Mouse (Mus musculus) heart, embryonic 13.5 days (tissue): ENCODE measurements around the gene Parn. TPM values are rescaled to one million over a fixed set of nuclear protein-coding genes. Genes with fewer than 3 reads are reported as not detected.
"Not testable (repeated sequence)": the region's sequence is repeated elsewhere in the genome, so short reads cannot be mapped to it uniquely, and the experiment has no call there.

Experiments
- ATAC-seq: fragments of 200-750 bp; cut with Nextera tagmentation; 2 replicates; pipeline ENCODE4 v1.8.0; 2017; ENCODE audit warnings: moderate TSS enrichment; ENCODE audit not compliant: insufficient number of reproducible peaks, low FRiP score, low TSS enrichment; ENCODE audit errors: extremely low read depth
- H3K27ac ChIP-seq: fragments of 300-500 bp; sonication (generic); replicated peaks from 2 replicates; pipeline ENCODE4 v1.5.1; 2015; ENCODE audit warnings: moderate library complexity, mild to moderate bottlenecking, inconsistent platforms
- H3K27me3 ChIP-seq: fragments of 300-500 bp; sonication (generic); replicated peaks from 2 replicates; pipeline ENCODE4 v1.6.1; 2015; ENCODE audit warnings: mild to moderate bottlenecking, inconsistent platforms
- H3K36me3 ChIP-seq: fragments of 300-500 bp; sonication (generic); 2 replicates; pipeline ENCODE4 v1.6.1; 2015; ENCODE audit warnings: mild to moderate bottlenecking, inconsistent platforms
- H3K4me1 ChIP-seq: fragments of 300-500 bp; sonication (generic); 2 replicates; pipeline ENCODE4 v1.6.1; 2015; ENCODE audit warnings: inconsistent platforms
- H3K4me2 ChIP-seq: fragments of 300-500 bp; sonication (generic); 2 replicates; pipeline ENCODE4 v1.6.1; 2015; ENCODE audit warnings: inconsistent platforms, mild to moderate bottlenecking, moderate library complexity
- H3K4me3 ChIP-seq: fragments of 300-500 bp; sonication (generic); 2 replicates; pipeline ENCODE4 v1.5.1; 2015; ENCODE audit warnings: moderate library complexity, mild to moderate bottlenecking, inconsistent platforms
- H3K9ac ChIP-seq: fragments of 300-500 bp; sonication (generic); 2 replicates; pipeline ENCODE4 v1.6.1; 2015; ENCODE audit warnings: inconsistent platforms, mild to moderate bottlenecking, moderate library complexity
- H3K9me3 ChIP-seq: fragments of 300-500 bp; sonication (generic); 2 replicates; pipeline ENCODE4 v1.6.1; 2016; ENCODE audit warnings: inconsistent platforms
- WGBS: fragments of 180-500 bp; shearing (Covaris S2); methylation state at CpG from one replicate; pipeline ENCODE4 v1.1.7; 2015; ENCODE audit warnings: mixed read lengths; 5-methylcytosine and 5-hydroxymethylcytosine counted together
- polyA plus RNA-seq: library from polyadenylated mRNA; unstranded; fragments of >200 nt; fragmentation: Nextera tagmentation; extraction: Ambion mirVana; gene quantifications from 2 replicates; pipeline ENCODE4 v1.2.1, GENCODE M21; 2015

The Parn gene
- polyA plus RNA-seq, 1 experiment from 2014 or later: 23.1 TPM

DNA sequence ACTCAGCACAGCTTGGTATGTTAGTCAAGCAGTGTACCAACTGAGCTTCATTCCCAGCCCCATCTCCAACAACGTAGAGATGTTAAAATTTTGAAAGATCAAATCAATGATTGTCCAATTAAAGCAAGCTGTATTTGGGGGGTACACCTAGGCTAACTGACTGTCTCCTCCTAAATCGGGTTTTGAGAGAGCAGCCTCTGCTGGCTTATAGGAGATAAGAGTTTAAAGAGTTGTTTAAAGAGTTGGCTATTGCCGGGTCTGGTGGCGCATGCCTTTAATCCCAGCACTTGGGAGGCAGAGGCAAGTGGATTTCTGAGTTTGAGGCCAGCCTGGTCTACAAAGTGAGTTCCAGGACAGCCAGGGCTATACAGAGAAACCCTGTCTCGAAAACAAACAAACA lies 2.9 kb upstream of the Parn start:
- WGBS: 69% methylated on average over 5 of the region's 5 CpGs
- H3K4me1 ChIP-seq: peaks cover 32% of the 10 kb centered on the region
- H3K9me3 ChIP-seq, H3K27ac ChIP-seq, H3K9ac ChIP-seq, H3K27me3 ChIP-seq, ATAC-seq, H3K36me3 ChIP-seq: not testable (repeated sequence)
- H3K4me3 ChIP-seq: peak overlapping the region; percentile 96; the same call in 1 of the 2 replicates
- H3K4me2 ChIP-seq: peak overlapping the region; percentile 83

DNA sequence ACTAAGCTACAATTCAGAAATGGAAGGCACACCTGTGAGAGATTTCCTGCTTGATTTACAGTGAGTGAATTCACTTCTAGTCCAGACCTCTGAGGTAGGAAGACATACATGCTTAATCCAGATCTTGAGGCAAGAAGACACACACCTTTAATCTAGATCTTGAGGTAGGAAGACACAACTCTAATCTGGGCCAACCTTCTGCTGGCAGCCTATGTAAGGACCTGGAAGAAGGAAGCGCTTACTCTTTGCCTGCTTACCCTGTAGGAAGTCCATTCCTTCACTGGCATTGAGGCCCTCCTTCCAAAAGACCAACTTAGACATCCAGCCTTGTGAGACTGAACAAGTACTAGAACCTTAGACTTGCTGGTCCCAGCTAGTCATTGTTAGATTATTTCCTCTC lies 1.3 kb upstream of the Parn start:
- Histone ChIP-seq H3K27ac (no peak overlapping the region), H3K27me3 (no peaks in the 10 kb centered on the region), H3K36me3 (peaks cover 20% of the 10 kb centered on the region), H3K4me3 (no peak overlapping the region), H3K4me1 (peaks cover 32% of the 10 kb centered on the region), H3K9ac (no peak overlapping the region), H3K9me3 (no peaks in the 10 kb centered on the region), H3K4me2 (no peak overlapping the region)
- ATAC-seq: no peak
- 88% methylated on average over 1 of the region's 1 CpGs for WGBS

DNA sequence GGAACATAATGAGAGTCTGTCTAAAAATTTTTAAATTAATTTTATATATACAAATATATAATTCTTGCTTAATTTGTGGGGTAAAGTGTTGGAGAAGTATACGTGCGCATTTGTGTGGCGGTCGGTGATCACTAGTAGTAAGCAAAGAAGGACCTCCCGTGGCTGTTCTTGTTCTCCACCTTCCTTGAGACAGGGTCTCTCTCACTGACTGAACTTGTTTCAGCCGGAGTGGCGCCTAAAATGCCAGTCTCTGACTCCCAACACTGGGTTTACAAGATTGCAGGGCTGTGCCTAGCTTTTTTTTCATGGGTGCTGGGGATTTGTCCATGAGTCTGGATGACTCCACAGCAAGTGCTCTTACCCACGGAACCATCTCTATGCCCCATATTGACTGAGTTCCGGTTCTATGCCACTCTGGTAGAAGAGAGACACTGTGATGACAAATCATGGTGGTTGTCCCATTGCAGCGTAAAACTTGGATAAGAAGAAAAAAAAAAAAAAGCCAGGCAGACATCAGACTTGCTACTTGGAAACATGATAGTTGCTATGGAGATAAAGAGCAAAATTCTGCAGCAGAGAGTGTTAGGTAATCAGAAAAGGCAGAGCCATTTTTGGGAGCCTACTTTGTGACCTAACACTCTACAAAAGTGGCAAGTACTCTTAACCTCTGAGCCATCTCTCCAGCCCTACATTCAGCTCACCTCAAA lies 585 bp upstream of the Parn start:
- peak overlapping the region; percentile 91 for H3K4me2 ChIP-seq
- H3K4me3 ChIP-seq: peak overlapping the region; percentile 89
- no peaks in the 10 kb centered on the region for H3K27me3 ChIP-seq
- peaks cover 24% of the 10 kb centered on the region for H3K36me3 ChIP-seq
- 60% methylated on average over 10 of the region's 10 CpGs for WGBS
- peak overlapping the region; percentile 80 for H3K27ac ChIP-seq
- peak overlapping the region; percentile 91 for H3K9ac ChIP-seq
- ATAC-seq: no peak
- H3K4me1 ChIP-seq: peaks cover 30% of the 10 kb centered on the region
- no peaks in the 10 kb centered on the region for H3K9me3 ChIP-seq

DNA sequence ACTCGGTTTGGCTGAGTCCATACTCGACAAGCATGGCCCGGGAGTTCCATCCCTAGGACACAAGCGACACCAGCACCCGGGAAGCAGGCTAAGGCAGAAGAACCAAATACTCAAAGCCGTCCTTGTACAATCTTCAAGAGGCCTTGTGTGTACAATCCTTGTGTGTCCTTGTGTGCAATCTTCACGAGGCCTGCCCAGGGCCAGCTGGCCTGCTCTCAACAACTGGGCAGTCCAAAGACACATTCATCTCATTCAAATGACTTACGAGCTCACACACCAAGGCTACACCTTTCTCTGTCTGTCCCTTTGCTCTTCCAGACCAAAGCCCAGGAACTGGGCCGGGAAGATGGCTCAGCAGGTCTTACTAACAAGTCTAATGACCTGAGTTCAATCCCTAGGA lies 7.2 kb downstream of the Parn start:
- Histone ChIP-seq H3K9me3 (no peaks in the 10 kb centered on the region), H3K4me2 (no peak overlapping the region), H3K4me3 (no peak overlapping the region), H3K4me1 (no peaks in the 10 kb centered on the region), H3K9ac (no peak overlapping the region), H3K27me3 (no peaks in the 10 kb centered on the region), H3K36me3 (peaks cover 87% of the 10 kb centered on the region), H3K27ac (no peak overlapping the region)
- 93% methylated on average over 9 of the region's 9 CpGs for WGBS
- no peak for ATAC-seq

DNA sequence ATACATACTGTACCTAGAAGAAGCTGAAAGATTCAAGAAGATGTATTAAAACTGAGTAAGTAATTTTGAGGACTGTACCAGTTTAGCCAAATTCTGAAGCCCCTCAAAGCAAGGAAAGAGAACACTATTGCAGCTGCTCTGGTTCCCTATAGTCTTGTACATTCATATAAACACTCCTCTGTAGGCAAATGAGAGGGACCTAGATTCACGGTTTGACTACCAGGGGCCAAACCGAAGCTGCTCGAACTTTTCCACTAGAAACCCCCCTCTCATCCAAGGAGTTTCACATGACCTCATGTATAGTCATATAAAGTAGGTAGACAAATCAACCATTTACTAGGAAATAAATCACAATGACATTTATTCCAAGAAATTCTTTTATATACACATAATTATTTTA lies 9.1 kb downstream of the Parn start:
- no peak overlapping the region for H3K4me2 ChIP-seq
- no peaks in the 10 kb centered on the region for H3K9me3 ChIP-seq
- no peak overlapping the region for H3K9ac ChIP-seq
- no peaks in the 10 kb centered on the region for H3K27me3 ChIP-seq
- no peak overlapping the region for H3K4me3 ChIP-seq
- WGBS: 85% methylated on average over 3 of the region's 3 CpGs
- H3K36me3 ChIP-seq: peaks cover 89% of the 10 kb centered on the region
- ATAC-seq: no peak
- H3K4me1 ChIP-seq: no peaks in the 10 kb centered on the region
- H3K27ac ChIP-seq: no peak overlapping the region

DNA sequence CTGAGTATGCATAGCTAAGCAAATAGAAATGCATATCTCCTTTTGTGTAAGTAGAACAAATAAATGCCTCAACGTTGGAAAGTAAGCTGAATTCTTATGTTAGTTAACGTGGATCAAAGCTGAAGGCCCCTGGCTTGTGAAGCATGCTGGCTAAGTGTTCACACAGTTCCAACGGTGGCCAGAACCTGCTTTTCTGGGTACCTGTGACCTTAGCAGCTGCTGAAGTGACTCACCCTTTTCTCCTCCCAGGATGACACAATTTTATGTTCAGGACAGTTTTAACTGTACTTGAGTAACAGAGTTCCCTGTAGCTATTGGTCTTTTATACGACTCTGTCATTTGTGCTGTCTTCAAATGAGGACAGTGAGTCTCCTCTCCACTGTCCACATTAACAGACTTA lies 22.0 kb downstream of the Parn start:
- no peak for ATAC-seq

DNA sequence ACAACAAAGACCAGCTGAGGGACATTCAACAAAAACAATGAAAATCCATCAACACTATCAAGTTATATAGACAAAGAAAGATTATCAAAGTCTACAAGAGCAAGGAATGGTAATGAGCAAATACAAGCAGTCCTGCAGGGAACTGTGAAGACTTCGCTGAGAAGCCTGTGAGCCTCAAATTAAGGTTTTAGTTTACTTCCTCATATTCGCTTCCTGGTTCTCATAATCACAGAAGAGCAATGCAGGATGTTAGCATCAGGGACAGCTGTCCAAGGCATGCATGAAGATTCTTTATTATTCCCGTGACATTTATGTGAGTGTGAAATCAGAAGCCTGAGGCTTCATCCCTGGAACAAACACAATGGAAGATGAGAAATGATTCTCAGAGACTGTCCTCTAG lies 23.5 kb downstream of the Parn start:
- ATAC-seq: no peak
- no peak overlapping the region for H3K9ac ChIP-seq
- 80% methylated on average over 3 of the region's 3 CpGs for WGBS
- no peaks in the 10 kb centered on the region for H3K27me3 ChIP-seq
- no peak overlapping the region for H3K4me3 ChIP-seq
- no peaks in the 10 kb centered on the region for H3K4me1 ChIP-seq
- H3K36me3 ChIP-seq: peaks cover 74% of the 10 kb centered on the region
- H3K9me3 ChIP-seq: no peaks in the 10 kb centered on the region
- no peak overlapping the region for H3K4me2 ChIP-seq
- no peak overlapping the region for H3K27ac ChIP-seq

More for the DNA sequence above, 22.0 kb downstream of the Parn start:
- H3K27me3 ChIP-seq: no peaks in the 10 kb centered on the region
- H3K9me3 ChIP-seq: no peaks in the 10 kb centered on the region
- no peak overlapping the region for H3K4me3 ChIP-seq
- 80% methylated on average over 4 of the region's 4 CpGs for WGBS
- no peak overlapping the region for H3K4me2 ChIP-seq
- peaks cover 81% of the 10 kb centered on the region for H3K36me3 ChIP-seq
- no peak overlapping the region for H3K9ac ChIP-seq
- H3K4me1 ChIP-seq: no peaks in the 10 kb centered on the region
- H3K27ac ChIP-seq: no peak overlapping the region

DNA sequence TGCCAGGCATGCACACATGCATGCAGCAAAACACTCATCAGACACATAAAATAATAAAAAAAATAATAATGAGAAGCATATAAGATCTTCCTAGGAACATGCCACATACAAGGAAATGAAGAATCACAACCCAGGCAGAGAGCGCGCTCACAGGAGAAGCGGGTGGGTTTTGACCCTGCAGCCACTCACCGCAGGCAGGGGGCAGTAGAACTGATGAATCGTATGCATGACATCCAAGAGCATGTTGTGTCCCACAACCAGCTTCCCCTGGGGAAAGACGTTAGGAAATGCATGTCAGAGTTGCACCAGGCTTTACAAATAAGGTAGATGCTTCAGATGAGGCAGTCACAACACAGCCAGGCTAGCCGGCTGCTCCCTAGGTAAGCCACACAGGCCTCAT lies 27.9 kb downstream of the Parn start:
- Histone ChIP-seq H3K4me2 (no peak overlapping the region), H3K4me1 (no peaks in the 10 kb centered on the region), H3K4me3 (no peak overlapping the region), H3K36me3 (peaks cover 75% of the 10 kb centered on the region), H3K27me3 (no peaks in the 10 kb centered on the region), H3K27ac (no peak overlapping the region), H3K9me3 (no peaks in the 10 kb centered on the region), H3K9ac (no peak overlapping the region)
- no peak for ATAC-seq
- WGBS: 69% methylated on average over 7 of the region's 7 CpGs

DNA sequence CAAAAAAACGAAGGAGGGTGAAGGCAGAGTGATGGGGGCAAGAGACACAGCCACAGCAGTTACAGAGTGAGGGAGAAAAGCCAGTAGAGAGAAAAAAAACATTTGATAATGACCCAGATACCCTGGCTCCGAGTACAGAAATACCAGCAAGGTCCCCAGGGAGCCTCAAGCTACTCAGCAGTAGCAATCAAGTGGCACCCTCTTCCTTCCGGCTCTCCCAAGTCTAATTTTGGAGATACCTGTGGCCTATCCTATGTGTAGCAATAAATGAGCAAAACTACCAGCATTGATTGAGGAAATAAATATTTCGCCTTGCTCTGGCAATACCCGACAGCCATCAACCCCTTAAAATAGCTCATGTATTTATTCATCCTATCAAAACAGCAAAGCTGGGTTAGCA lies 28.5 kb downstream of the Parn start:
- 71% methylated on average over 5 of the region's 5 CpGs for WGBS
- H3K9me3 ChIP-seq: no peaks in the 10 kb centered on the region
- H3K27me3 ChIP-seq: no peaks in the 10 kb centered on the region
- H3K4me2 ChIP-seq: no peak overlapping the region
- no peak overlapping the region for H3K4me3 ChIP-seq
- no peak overlapping the region for H3K9ac ChIP-seq
- H3K4me1 ChIP-seq: no peaks in the 10 kb centered on the region
- H3K27ac ChIP-seq: no peak overlapping the region
- ATAC-seq: no peak
- H3K36me3 ChIP-seq: peaks cover 75% of the 10 kb centered on the region

DNA sequence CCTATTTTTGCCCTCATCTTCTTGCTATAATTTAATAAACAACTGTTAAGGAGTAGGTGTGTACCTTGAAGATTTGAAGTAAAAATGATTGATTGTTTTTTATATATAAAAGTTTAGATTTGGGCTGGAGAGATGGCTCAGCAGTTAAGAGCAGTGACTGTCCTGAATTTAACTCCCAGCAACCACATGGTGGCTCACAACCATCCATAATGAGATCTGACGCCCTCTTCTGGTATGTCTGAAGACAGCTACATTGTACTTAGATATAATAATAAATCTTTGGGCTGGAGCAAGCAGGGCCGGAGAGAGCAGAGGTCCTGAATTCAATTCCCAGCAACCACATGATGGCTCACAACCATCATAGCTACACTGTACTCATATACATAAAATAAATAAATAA lies 29.8 kb downstream of the Parn start:
- not testable (repeated sequence) for H3K9ac ChIP-seq, H3K4me1 ChIP-seq, ATAC-seq, H3K4me2 ChIP-seq, H3K9me3 ChIP-seq, H3K27me3 ChIP-seq, H3K4me3 ChIP-seq, H3K27ac ChIP-seq
- peaks cover 74% of the 10 kb centered on the region for H3K36me3 ChIP-seq
- 53% methylated on average over 2 of the region's 2 CpGs for WGBS

DNA sequence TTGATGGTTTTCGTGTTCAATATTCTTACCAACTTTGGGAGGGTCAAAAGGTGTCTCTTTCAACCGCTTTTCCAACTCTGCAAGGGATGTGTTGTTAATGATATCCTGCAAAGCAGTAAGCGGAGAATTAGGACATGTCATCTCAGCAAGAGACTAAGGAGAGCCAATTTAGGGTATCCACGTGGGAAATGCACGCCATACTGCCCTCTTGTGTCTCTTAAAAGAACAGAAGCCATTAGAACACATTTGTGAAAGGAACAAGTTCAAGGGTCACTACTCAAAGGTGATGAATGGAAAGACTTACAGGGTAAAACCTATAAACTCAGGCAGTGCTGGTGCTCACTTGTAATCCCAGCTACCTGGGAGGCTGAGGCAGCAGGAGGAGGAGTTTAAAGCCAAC lies 39.6 kb downstream of the Parn start:
- Histone ChIP-seq H3K4me2 (no peak overlapping the region), H3K4me1 (no peaks in the 10 kb centered on the region), H3K27ac (no peak overlapping the region), H3K9ac (no peak overlapping the region), H3K27me3 (no peaks in the 10 kb centered on the region), H3K36me3 (peaks cover 87% of the 10 kb centered on the region), H3K4me3 (no peak overlapping the region), H3K9me3 (no peaks in the 10 kb centered on the region)
- 51% methylated on average over 5 of the region's 5 CpGs for WGBS
- ATAC-seq: no peak

DNA sequence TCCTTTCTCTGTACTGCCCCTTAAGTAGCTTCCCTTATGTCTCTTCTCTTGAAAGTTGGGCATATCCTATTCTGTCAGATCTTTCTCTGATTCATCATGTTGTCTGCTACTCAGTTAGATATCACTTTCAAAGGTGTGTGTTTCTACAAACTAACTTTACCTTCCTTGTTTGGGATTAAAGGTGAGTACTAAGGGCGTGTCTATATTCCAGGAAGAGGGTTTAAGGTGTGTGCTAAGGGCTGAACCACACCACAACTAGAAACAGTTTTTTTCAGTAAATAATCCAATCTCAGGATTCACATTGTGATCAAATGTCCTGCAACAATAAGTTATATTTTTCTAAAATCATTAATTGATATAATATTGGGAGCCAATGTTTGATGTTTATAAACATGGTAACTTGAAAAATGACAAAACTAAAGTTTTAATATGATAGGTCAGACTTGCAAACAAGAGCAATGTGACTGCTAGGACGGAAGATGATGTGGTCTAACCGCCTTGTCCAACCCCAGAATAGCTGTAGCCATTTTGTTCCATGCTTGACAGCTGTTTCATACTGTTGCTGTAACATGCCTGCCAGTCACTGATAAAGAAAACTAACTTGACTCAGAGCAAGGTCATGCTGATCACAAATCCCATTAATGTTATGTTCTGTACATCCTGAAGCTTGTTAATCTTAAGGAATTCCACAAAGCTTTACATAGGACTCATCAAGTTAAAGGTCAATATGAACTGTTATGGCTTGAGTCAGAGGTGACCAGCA lies 46.0 kb downstream of the Parn start:
- no peak overlapping the region for H3K9ac ChIP-seq
- H3K36me3 ChIP-seq: peaks cover 69% of the 10 kb centered on the region
- no peaks in the 10 kb centered on the region for H3K9me3 ChIP-seq
- ATAC-seq: no peak
- H3K27ac ChIP-seq: no peak overlapping the region
- H3K4me3 ChIP-seq: no peak overlapping the region
- H3K27me3 ChIP-seq: no peaks in the 10 kb centered on the region
- H3K4me2 ChIP-seq: no peak overlapping the region
- WGBS: 82% methylated on average over 3 of the region's 3 CpGs
- no peaks in the 10 kb centered on the region for H3K4me1 ChIP-seq
